Mouse (Mus musculus) heart, embryonic 15.5 days (tissue): ENCODE results near the gene Cdkl4. TPM values are rescaled to one million over a fixed set of nuclear protein-coding genes. Genes with fewer than 3 reads are reported as not detected.
"Not testable (repeated sequence)": the region's sequence is repeated elsewhere in the genome, so short reads cannot be mapped to it uniquely, and the experiment has no call there.

Experiments
- ATAC-seq: fragments of 200-750 bp; cut with Nextera tagmentation; replicated peaks from 2 replicates; pipeline ENCODE4 v1.8.0; 2017; ENCODE audit warnings: low read depth, moderate TSS enrichment; ENCODE audit not compliant: insufficient number of reproducible peaks, insufficient read depth, low FRiP score
- H3K27ac ChIP-seq: fragments of 300-500 bp; sonication (generic); 2 replicates; pipeline ENCODE4 v1.5.1; 2015; ENCODE audit warnings: mild to moderate bottlenecking, inconsistent platforms
- H3K27me3 ChIP-seq: fragments of 300-500 bp; sonication (generic); 2 replicates; pipeline ENCODE4 v1.6.1; 2015; ENCODE audit warnings: inconsistent platforms
- H3K36me3 ChIP-seq: fragments of 300-500 bp; sonication (generic); 2 replicates; pipeline ENCODE4 v1.6.1; 2015; ENCODE audit warnings: mild to moderate bottlenecking, inconsistent platforms
- H3K4me1 ChIP-seq: fragments of 300-500 bp; sonication (generic); replicated peaks from 2 replicates; pipeline ENCODE4 v1.6.1; 2015; ENCODE audit warnings: inconsistent platforms
- H3K4me2 ChIP-seq: fragments of 300-500 bp; sonication (generic); 2 replicates; pipeline ENCODE4 v1.6.1; 2015; ENCODE audit warnings: inconsistent platforms, mild to moderate bottlenecking, moderate library complexity
- H3K4me3 ChIP-seq: fragments of 300-500 bp; sonication (generic); 2 replicates; pipeline ENCODE4 v1.5.1; 2015; ENCODE audit warnings: mild to moderate bottlenecking, inconsistent platforms
- H3K9ac ChIP-seq: fragments of 300-500 bp; sonication (generic); 2 replicates; pipeline ENCODE4 v1.6.1; 2015; ENCODE audit warnings: mild to moderate bottlenecking, inconsistent platforms
- H3K9me3 ChIP-seq: fragments of 300-500 bp; sonication (generic); replicated peaks from 2 replicates; pipeline ENCODE4 v1.6.1; 2016; ENCODE audit warnings: inconsistent platforms
- WGBS: fragments of 180-500 bp; shearing (Covaris S2); methylation state at CpG from one replicate; pipeline ENCODE4 v1.1.7; 2015; ENCODE audit warnings: mixed read lengths; 5-methylcytosine and 5-hydroxymethylcytosine counted together
- polyA plus RNA-seq: library from polyadenylated mRNA; unstranded; fragments of >200 nt; fragmentation: Nextera tagmentation; extraction: Ambion mirVana; gene quantifications from 2 replicates; pipeline ENCODE4 v1.2.1, GENCODE M21; 2015

Gene Cdkl4
- polyA plus RNA-seq, 1 experiment from 2014 or later = 0.06 TPM

- Histone ChIP-seq H3K4me3 (no peak overlapping the region), H3K4me2 (no peak overlapping the region), H3K27ac (no peak overlapping the region), H3K9ac (no peak overlapping the region), H3K9me3 (no peaks in the 10 kb centered on the region), H3K36me3 (peaks cover 25% of the 10 kb centered on the region), H3K27me3 (no peaks in the 10 kb centered on the region), H3K4me1 (peaks cover 10% of the 10 kb centered on the region)
- no peak for ATAC-seq
- 93% methylated on average over 1 of the region's 1 CpGs for WGBS
Measured at GRCm38 (mm10) chr17:80578041-80578440, 428 bp upstream of the Cdkl4 start.

- WGBS = under 1% methylated on average over 29 of the region's 30 CpGs
- no peak; the same call in 1 of the 2 replicates for ATAC-seq
Measured at GRCm38 (mm10) chr17:80577214-80577613, 399 bp downstream of the Cdkl4 start.

DNA sequence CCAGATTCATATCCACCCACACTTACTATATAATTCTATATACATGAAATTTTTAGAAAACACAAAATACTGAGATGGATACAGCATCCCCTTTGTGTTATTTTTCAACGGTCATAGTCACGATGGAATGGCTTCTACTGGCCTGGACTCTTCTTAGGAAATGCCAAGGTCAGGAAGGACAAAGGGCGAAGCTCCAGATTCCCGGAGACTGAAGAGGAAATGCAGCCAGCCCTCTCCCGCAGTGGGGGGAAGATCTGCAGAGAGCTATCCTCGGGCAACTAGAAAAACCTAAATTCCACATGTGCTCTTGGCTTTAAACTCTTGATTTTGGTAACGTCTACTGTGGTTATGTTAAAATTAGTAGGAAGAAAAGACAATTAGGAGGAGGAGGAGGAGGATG, 2.6 kb downstream of the Cdkl4 start:
- Histone ChIP-seq H3K4me2 (no peak overlapping the region), H3K27ac (no peak overlapping the region), H3K9me3 (no peaks in the 10 kb centered on the region), H3K4me1 (peaks cover 10% of the 10 kb centered on the region), H3K9ac (no peak overlapping the region), H3K27me3 (no peaks in the 10 kb centered on the region), H3K36me3 (0 out of 2 replicates have a peak, but pooled peaks cover 2% of the 10 kb centered on the region), H3K4me3 (no peak overlapping the region)
- no peak for ATAC-seq
- WGBS = 42% methylated on average over 7 of the region's 7 CpGs

More at GRCm38 (mm10) chr17:80577214-80577613, 399 bp downstream of the Cdkl4 start:
- Histone ChIP-seq H3K9ac (peak overlapping the region; percentile 46), H3K4me3 (peak overlapping the region; percentile 48), H3K4me1 (peaks cover 10% of the 10 kb centered on the region), H3K36me3 (peaks cover 17% of the 10 kb centered on the region; the same call in 1 of the 2 replicates), H3K9me3 (no peaks in the 10 kb centered on the region), H3K27ac (no peak overlapping the region), H3K4me2 (peak overlapping the region; percentile 92), H3K27me3 (no peaks in the 10 kb centered on the region)

- Histone ChIP-seq H3K27ac (no peak overlapping the region), H3K9ac (no peak overlapping the region), H3K36me3 (no peaks in the 10 kb centered on the region), H3K4me2 (no peak overlapping the region), H3K4me3 (no peak overlapping the region), H3K4me1 (peaks cover 10% of the 10 kb centered on the region), H3K27me3 (no peaks in the 10 kb centered on the region), H3K9me3 (no peaks in the 10 kb centered on the region)
- 75% methylated on average over 7 of the region's 7 CpGs for WGBS
- ATAC-seq = no peak
Measured at GRCm38 (mm10) chr17:80574471-80574965, 3.1 kb downstream of the Cdkl4 start.

DNA sequence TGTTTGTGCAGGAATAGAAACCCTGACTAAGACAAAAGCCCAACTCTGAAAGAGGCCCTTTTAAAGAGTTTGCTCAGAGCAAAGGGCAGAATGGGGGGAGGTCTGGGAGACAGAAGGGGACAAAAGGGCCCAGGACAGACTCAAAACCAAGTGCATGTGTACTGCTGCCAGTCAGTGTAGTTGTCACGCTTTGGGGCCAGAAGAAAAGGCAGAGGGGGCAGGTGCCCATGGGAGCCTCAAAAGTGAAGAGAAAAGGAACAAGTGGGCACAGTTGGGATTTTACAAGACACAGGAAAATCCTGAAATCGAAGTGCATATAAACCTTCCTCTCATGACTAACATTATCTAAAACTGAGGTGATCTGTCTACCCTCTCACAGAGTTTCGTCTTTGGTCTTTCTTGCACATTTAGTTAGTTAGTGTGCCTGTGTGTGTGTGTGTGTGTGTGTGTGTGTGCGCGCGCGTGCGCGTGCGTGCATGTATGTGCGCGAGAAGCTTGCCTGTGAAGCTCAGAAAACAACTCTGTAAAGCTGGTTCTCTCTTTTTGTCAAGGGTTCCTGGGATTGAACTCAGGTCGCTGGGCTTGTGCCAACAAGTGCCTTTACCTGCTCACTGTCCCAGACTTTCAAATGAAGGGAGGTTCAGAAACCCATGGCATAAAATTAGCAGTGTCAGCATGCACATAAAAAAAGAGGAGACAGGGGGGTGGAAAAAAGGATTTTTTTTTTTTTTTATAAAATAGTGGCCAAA, 5.3 kb downstream of the Cdkl4 start:
- H3K4me2 ChIP-seq = no peak overlapping the region
- WGBS = 93% methylated on average over 13 of the region's 13 CpGs
- no peak for ATAC-seq
- no peaks in the 10 kb centered on the region for H3K27me3 ChIP-seq
- H3K27ac ChIP-seq = no peak overlapping the region
- no peak overlapping the region for H3K9ac ChIP-seq
- no peaks in the 10 kb centered on the region for H3K9me3 ChIP-seq
- no peak overlapping the region for H3K4me3 ChIP-seq
- H3K36me3 ChIP-seq = no peaks in the 10 kb centered on the region
- H3K4me1 ChIP-seq = peaks cover 6% of the 10 kb centered on the region

GRCm38 (mm10) chr17:80571460-80571859, 6.2 kb downstream of the Cdkl4 start:
- no peak for ATAC-seq
- Histone ChIP-seq H3K9me3 (no peaks in the 10 kb centered on the region), H3K4me1 (no peaks in the 10 kb centered on the region), H3K36me3 (no peaks in the 10 kb centered on the region), H3K9ac (no peak overlapping the region), H3K4me2 (no peak overlapping the region), H3K27ac (no peak overlapping the region), H3K27me3 (no peaks in the 10 kb centered on the region), H3K4me3 (no peak overlapping the region)
- WGBS = 91% methylated on average over 4 of the region's 4 CpGs

- not testable (repeated sequence) for H3K27ac ChIP-seq, H3K9ac ChIP-seq, H3K4me1 ChIP-seq, ATAC-seq, H3K4me3 ChIP-seq, H3K36me3 ChIP-seq, H3K4me2 ChIP-seq, H3K9me3 ChIP-seq, H3K27me3 ChIP-seq
- WGBS = 86% methylated on average over 1 of the region's 2 CpGs
Measured at GRCm38 (mm10) chr17:80569718-80570117, 7.9 kb downstream of the Cdkl4 start.

DNA sequence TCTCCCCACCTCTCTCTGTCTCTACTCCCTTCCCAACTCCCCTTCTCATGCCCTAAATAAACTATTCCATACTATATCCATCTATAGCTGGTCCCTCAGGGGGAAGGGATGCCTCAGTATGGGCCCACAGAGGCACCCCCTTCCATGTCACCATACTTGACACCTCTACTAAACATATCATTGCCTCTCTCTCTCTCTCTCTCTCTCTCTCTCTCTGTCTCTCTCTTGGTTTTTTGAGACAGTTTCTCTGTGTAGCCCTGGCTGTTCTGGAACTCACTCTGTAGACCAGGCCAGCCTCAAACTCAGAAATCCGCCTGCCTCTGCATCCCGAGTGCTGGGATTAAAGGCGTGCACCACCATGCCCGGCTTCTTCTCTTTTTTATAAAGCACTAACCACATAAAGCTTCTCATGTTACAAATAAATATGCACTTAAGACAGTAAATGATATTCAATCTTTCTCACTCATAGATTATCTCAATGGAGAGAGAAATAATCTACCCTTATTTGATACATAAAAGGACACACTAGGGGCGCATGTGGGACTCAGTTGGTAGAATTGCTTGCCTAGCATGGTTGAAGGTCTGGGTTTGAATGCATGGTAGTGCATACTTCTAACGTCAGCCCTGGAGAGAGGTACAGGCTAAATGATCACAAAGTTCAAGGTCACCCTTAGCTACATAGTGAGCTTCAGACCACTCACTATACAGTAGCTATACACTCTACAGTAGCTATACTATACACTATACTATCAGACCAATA, 8.6 kb downstream of the Cdkl4 start:
- H3K4me3 ChIP-seq = no peak overlapping the region
- no peak for ATAC-seq
- no peaks in the 10 kb centered on the region for H3K4me1 ChIP-seq
- no peak overlapping the region for H3K9ac ChIP-seq
- no peaks in the 10 kb centered on the region; the same call in 1 of the 2 replicates for H3K36me3 ChIP-seq
- H3K9me3 ChIP-seq = no peaks in the 10 kb centered on the region; the same call in 1 of the 2 replicates
- no peak overlapping the region for H3K4me2 ChIP-seq
- H3K27ac ChIP-seq = no peak overlapping the region
- WGBS = 88% methylated on average over 6 of the region's 6 CpGs
- H3K27me3 ChIP-seq = no peaks in the 10 kb centered on the region

GRCm38 (mm10) chr17:80568441-80568840, 9.2 kb downstream of the Cdkl4 start:
- ATAC-seq = no peak
- H3K4me1 ChIP-seq = no peaks in the 10 kb centered on the region
- no peak overlapping the region for H3K27ac ChIP-seq
- H3K36me3 ChIP-seq = no peaks in the 10 kb centered on the region; the same call in 1 of the 2 replicates
- H3K9ac ChIP-seq = no peak overlapping the region
- H3K4me3 ChIP-seq = no peak overlapping the region
- no peaks in the 10 kb centered on the region for H3K27me3 ChIP-seq
- WGBS = 82% methylated on average over 2 of the region's 2 CpGs
- no peaks in the 10 kb centered on the region; the same call in 1 of the 2 replicates for H3K9me3 ChIP-seq
- H3K4me2 ChIP-seq = no peak overlapping the region

- H3K4me3 ChIP-seq = peak overlapping the region; percentile 8; the same call in 1 of the 2 replicates
Measured at GRCm38 (mm10) chr17:80564611-80564924, 13.0 kb downstream of the Cdkl4 start.

DNA sequence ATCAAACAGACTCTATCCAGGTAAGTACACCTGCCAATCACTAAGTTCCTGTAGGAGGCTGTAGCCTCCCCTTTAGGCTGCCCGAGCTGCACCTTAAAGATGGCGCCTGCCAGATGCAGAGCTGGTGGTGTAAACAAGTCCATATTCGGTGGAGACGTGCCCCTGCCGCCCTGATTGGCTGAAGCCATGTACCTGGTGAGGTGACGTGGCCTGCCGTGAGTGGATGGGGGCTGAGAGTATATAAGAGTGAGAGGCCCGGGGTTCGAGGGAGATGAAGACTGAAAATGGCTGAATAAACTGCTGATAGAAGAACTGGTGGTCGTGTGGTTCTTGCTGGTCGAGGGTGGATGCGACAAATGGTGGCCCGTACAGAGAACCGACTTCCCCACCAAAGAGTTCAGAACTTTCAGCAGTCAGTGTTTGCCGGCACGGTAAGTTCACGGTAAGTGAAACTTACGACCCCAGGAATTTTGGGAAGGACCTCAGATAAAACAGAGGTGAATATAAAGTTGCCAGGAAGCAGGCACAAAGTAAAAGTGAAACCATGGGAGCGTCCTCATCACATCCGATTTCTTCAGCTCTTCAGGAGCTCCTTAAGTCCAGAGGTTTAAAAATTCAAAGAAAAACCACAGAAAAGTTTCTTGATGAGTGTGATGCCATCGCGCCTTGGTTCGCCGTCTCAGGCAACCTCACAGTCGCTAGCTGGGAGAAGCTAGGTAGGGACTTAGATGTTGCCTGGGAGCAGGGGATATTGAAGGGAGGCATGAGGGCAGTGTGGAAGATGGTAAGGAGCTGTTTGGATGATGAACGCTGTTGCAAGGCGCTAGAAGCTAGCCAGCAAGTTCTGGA, 13.6 kb downstream of the Cdkl4 start:
- 86% methylated on average over 27 of the region's 27 CpGs for WGBS
- H3K36me3 ChIP-seq, H3K9me3 ChIP-seq, H3K4me1 ChIP-seq, H3K27ac ChIP-seq, H3K9ac ChIP-seq, H3K27me3 ChIP-seq, H3K4me2 ChIP-seq, ATAC-seq: not testable (repeated sequence)
- H3K4me3 ChIP-seq = peak overlapping the region; percentile 8; the same call in 1 of the 2 replicates

More at GRCm38 (mm10) chr17:80564611-80564924, 13.0 kb downstream of the Cdkl4 start:
- Histone ChIP-seq H3K27ac (no peak overlapping the region), H3K4me1 (no peaks in the 10 kb centered on the region), H3K9me3 (no peaks in the 10 kb centered on the region; the same call in 1 of the 2 replicates), H3K27me3 (no peaks in the 10 kb centered on the region), H3K9ac (no peak overlapping the region), H3K4me2 (no peak overlapping the region), H3K36me3 (no peaks in the 10 kb centered on the region; the same call in 1 of the 2 replicates)
- 62% methylated on average over 3 of the region's 3 CpGs for WGBS
- no peak for ATAC-seq
